Mouse (Mus musculus): ENCODE measurements at regions not wholly inside any gene's neighbourhood (a gene's known extent, or its start where the extent isn't known, plus 50 kb on each side); places are given as distances from the start of the nearest gene placed in this dataset.
"Not testable (repeated sequence)": the region's sequence is repeated elsewhere in the genome, so short reads cannot be mapped to it uniquely, and the experiment has no call there.

DNA sequence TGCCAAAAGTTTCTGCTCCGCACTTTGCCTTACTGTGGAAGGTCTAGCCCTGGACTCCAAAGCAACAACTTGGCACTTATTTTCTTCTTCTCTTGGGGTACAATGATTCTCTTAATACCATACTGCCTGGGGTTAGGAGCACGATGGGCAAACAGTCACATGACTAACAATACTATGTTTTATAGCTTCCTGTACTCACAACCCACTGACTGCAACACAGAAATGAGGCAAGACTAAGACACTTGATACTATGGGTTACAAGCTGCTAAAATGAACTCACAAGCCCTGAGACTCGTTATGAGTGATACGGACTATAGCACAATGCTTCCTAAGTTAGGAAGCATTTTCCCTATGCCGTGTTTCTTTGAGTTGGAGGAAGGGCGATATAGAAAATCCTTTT is 222.3 kb upstream of the Zpld1 start:
- DNase-seq (ENCODE audit: low spot score): no peak

DNA sequence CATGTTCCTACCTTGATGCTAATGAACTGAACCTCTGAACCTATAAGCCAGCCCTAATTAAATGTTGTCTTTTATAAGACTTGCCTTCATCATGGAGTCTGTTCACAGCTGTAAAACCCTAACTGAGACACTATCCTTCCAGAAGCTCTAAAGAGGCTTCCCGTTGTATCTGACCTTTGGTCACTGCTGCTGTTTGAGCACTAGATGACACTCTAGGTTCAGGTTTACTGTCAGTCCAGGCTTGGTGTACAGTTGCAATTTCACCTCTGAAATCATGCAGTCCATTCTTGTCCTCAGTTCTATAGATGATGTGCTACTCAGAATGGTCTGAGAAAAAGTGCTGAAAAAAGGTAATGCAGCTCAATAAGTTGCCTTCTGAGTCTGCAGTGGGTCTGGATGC is 221.9 kb upstream of the Zpld1 start:
- no peak for DNase-seq (ENCODE audit: low spot score)

DNA sequence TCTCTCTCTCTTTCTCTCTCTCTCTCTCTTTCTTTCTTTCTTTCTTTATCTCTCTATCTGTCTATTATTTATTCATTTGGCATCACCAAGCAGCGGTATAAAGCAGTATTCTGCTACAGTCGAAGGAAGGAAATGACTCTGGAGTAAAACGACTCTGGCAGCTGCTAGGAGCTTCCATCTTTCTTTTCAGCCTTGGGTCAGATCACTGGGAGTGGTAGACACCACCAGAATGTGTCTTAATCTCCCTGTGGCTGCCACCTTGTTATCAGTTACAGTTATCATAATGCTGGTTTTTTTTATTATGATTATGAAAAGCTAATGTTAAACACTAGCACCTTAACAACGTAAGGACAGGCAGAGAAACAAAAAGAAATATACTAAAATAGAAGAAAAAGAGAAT is 219.2 kb upstream of the Zpld1 start:
- DNase-seq (ENCODE audit: low spot score): no peak

DNA sequence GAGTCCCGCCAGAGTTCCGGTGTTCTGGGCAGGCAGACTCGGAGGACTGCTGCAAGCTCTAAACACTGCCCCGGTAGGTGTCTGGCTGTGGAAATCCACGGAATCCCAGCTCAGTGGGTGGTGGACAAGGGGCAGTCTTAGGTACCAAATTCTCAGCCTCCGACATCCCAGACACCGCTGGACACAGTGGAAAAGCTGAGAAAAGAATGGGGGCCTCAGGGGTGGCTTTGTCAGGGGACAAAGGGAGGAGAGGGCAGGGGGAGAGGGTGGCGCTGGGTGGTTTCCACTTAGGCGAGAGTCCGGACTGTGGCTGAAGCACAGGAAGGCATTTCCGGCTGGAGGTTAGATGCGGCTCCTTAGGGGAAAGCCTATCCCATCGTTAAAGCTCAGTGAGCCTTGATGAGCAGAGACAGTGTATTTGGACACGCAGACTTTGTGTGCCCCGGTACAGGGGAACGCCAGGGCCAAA is 217.5 kb upstream of the Zpld1 start:
- no peak for DNase-seq (ENCODE audit: low spot score)

DNA sequence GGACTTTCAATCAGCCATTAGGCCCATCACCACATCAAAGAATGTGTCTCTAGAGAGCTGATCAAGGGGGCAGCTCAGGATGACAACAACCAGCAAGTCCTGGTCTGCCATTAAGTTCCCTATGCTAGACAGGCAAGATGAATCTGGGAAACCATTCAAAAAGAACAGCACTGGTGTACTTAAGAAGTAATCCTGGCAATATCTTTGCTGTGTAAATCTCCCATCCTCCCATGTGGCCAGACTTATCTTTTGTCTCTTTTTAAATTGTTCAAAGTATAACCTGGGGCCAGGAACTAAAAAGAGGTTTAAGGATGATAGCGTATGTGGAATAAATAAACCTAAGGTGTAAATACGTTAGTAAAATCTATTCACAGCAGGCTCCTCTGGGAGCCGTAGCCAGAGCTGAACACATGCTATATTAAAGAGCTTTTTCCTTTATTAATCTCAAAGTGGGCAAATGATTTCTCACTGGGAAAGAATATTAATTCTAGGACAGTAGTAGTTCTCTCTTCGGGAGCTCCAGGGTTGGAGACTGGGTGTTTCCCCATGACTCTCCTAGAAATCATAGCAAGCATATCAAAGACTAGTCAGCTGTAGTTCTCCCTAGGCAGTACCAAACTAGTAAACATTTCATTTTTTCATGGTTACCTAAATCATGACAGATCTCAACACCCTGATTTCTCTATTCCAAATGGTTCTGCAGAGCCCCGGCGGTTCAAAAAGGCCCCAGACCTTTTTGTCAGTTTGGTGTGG is 216.8 kb upstream of the Zpld1 start:
- no peak for DNase-seq (ENCODE audit: low spot score)

DNA sequence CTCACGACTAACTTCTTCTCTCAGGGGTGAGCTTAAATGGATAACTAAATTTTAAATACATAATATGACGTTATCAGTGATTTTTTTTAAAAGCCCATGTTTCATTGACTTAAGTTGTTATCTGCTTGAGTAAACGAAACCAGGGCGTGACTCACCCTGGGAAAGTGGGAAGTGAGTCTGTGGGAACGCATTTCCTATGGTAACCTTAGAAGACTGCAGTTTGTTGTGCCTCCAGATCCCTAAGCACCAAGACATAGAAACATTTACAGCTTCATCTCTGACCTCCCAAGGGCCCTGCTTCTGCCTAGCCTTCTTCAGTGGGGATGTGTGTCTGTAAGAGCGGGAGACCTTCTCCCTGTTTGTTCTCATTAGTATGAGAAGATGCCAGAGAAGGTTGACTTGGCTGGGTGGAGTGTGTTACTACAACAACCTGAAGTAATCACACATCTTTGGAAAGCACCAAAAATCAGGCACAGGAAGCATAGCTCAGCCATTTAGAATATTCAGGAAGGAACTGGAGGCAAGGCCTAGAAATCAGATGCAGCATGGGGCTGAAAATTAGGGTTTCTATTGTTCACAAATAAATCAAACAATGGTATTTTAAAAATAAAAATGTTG is 207.1 kb upstream of the Zpld1 start:
- DNase-seq (ENCODE audit: low spot score): no peak

DNA sequence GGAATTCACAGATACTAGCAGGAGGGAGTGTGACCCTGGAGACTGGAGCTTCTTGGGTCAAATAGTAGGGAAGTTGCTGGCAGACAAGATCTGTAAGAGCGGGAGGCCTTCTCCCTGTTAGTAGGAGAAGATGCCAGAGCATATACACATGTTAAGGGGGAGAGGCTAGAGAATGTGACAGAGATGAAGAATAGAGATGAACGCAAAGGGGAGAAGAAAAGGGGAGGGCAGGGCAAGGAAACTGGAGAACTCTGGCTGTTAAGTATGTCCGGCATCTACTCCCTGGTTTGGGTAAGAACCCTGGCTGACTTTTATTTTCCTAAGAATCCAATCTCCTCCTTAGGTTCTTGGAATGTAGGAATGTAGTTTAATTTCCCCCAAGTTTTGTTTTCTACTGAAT is 206.5 kb upstream of the Zpld1 start:
- DNase-seq (ENCODE audit: low spot score): no peak

DNA sequence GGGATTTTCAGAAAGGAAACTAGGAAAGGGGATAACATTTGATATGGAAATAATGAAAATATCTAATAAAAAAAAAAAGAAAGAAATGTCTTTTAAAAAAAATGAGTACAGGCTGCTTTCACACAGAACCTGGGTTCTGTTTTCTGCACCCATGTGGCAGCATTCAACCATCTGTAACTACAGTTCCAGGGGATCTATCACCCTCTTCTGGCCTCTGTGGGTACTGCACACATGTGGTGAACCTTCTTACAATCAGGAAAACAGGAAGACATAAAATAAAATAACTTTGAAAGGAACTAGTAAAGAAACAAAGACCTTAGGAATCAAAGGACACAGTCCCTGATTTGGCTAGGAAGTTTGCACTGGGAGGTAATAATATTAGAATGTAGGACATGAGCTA is 205.5 kb upstream of the Zpld1 start:
- no peak for DNase-seq (ENCODE audit: low spot score)

DNA sequence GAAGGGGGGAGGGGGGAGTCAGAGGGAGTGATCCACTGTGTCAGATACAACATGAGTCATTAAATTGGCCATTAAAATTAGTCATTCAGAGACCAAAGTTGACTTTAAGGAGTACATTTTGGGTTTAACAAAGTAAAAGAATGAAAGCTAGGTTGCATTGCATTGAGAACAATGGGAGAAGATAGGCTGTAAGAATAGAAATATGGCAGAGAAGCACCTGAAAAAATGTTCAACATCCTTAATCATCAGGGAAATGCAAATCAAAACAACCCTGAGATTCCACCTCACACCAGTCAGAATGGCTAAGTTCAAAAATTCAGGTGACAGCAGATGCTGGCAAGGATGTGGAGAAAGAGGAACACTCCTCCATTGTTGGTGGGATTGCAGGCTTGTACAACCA is 202.0 kb upstream of the Zpld1 start:
- DNase-seq (ENCODE audit: low spot score): not testable (repeated sequence)

DNA sequence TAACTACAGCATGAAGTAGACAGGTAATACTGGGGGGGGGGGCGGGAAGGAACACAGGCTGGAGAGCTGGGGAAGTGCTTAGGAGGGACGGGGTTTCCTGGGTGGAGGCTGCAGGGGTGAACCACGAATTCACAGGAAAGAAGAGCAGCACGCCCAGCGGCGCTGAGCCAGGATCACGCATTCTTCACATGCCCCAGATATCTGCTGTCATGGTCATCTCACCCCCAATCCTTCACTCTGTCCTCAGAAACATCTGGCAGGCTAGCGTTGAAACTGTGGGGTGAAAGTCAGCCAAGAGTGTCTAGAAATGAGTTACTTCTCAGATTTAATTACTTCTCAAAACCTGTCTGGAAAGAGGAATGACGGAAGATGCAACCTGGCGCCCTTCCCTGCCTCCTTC is 197.3 kb upstream of the Zpld1 start:
- no peak for DNase-seq (ENCODE audit: low spot score)

DNA sequence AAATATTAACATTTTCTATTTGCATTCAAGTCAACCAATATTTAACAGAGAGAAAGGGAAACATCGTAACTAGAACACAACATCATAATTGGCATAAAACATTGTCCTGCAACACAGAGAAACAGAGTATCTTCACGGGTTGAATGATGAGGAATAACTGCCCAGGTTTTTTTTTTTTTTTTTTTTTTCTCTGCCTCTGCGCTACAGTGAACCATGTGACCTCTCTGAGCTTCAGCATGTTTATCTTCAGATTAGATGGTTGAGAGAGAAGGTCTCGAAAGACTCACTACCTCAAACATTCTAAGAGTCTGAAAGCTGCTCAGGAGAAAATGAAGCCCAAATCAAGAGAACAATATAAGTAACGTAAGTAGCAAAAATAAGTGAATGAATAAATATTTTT is 196.4 kb upstream of the Zpld1 start:
- no peak for DNase-seq (ENCODE audit: low spot score)

DNA sequence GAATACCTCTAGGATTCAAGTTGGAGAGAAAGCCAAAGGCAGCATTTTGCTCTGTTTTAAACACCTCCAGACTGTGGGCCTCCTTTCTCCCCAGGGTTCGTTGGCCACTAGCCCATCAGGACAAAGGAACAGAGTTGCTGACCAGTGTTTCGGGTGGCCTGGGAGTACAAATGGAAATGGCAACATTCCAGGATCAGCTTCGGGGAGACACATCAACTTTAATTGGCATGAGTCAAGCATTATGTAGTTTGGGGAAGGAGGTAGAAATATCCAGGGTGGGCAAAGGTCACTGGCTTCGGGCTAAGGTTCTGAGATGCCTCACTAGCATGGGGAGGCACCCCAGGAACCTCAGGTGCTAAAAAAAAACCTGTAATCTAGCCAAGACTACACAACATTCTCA is 194.3 kb upstream of the Zpld1 start:
- no peak for DNase-seq (ENCODE audit: low spot score)

DNA sequence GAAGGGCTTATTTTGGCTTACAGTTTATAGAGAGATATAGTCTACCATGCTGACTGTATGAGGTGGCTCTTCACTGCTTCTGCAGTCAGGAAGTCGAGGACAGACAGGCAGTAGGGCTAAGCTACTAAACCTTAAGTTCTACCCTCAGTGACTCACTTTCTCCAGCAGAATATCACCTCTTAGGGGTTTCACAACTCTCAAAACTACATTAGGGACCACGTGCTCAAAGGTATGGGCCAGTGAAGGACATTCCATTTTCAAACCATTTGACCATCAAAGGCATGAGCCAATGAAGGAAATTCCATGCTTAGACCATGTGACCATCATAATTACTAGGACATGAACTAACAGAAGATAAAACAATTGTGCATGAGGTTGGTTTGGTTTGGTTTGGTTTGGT is 186.6 kb upstream of the Zpld1 start:
- no peak for DNase-seq (ENCODE audit: low spot score)

DNA sequence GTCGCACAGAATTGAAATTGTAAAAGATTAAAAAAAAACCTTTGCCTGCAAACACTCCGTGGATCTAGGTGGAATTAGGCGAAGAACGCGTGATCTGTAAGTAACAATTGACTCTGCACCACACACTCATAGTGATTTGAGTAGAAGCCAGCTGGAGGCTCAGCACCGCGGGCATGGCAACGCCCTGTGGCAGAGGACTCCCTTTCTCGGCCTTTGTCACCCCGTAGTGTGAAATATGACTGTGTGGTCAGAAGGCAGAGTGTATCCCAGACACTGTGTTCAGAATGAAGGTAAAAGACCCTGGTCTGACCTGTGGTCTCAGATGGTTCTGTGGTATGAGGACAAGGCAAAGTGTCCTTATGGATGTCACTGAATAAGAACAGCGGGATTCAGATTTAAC is 183.0 kb upstream of the Zpld1 start:
- DNase-seq (ENCODE audit: low spot score): no peak

DNA sequence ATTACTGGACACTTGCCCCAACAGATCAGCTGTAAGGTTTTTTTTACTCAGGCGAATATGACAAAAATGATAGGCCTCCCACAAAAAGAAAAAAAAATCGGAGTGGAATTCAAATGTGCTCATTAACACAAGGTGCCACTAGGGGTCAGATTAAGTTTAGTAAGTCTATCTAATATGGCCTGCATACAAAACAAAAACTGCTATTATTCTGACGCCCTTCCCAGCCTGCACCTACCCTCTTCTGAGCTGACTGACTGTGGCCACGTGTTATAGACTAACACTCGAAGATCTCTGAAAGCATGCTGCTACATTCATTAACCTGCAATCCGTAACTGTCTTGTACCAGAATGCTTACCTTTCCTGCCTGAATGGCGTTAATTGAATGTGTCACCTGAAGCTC is 182.5 kb upstream of the Zpld1 start:
- no peak for DNase-seq (ENCODE audit: low spot score)

DNA sequence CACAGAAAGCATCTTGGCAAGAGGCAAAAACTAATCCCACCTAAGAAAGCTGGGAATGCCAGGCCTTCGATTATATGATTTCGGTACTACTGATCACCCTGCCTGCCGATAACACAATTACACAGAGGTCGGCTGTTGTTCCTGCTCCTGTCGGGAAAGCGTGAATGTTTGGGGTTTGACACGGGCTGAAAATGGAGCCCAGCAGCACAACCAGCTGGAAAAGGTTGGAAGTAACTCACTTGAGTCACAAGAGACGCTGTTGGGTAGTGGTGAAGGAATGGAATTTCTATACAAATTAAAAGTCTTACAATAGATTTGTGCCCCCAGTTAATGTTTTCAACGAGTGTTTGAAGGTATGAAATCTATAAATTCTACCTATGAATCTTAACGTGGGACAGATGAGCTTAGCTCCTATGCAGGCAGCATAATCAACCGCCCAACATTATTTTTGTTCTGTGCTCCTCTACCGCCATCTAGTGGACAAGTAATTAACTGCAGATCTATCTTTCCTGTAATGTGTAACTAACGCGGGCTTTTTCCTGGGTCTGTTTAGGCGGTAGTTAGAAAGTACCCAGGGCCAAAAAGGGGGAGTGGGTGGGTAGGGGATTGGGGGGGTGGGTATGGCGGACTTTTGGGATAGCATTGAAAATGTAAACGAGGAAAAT is 178.9 kb upstream of the Zpld1 start:
- peak; percentile 33 for DNase-seq (ENCODE audit: low spot score)

DNA sequence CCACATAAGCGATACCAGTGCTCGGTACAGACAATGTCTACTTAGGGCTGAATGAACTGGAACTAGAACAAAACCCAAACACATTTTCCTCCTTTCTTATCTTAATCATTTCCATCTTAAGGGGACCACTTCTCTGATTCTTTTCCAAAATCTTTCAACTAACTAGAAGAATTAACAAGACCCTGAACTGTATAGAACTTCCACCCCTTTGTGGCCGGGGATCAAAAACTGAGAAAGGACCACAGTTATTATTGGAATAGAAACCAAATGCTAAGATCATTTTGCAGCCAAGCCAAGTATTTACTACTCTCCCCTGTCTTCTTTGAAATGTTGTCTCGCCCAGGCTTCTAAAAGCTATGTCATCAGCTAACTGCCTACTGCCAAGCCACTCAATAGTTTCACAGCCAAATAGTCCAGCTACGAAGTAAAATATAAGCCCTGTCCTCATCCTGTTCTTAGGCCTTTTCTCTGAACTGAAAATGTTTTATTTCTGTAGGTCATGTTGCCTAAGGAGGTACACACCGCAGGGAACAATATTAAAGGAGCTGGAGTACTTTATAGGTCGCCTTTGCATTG is 177.3 kb upstream of the Zpld1 start:
- no peak for DNase-seq (ENCODE audit: low spot score)

DNA sequence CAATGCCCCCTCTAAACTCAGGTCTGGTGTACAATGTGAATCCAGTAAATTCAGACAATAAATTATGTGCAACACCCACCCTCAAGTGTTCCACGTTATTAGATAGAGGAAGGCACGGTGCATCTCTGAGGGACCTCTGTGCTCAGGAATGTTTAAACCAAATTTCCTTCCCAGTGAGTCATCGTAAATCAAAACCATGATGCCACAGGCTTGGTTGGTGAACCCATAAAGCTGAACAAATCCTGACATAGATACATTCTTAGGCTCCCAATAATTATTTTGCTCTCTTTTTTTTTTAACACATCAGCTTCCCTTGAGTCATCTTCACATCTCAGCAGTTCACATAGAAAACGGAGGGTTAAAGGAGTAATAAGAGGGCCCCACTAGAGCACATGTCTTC is 173.6 kb upstream of the Zpld1 start:
- no peak for DNase-seq (ENCODE audit: low spot score)

DNA sequence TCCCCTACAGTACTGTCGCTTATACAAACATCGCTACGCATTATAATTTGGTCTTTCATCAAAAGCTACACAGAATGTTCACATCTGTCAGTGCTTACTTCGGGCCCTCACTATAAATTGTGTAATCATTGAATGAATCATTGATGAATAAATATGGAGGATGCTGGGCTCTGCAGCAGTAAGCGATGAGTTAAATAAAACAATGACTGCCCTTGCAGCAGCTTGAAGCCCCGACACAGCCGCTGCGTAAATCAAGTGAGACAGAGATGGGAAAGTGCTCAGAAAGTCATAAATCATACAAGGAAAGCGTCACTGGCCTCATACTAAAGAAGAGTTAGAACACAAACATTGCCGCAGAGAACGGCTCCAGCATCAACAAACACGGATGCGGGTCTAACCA is 172.9 kb upstream of the Zpld1 start:
- DNase-seq (ENCODE audit: low spot score): no peak

DNA sequence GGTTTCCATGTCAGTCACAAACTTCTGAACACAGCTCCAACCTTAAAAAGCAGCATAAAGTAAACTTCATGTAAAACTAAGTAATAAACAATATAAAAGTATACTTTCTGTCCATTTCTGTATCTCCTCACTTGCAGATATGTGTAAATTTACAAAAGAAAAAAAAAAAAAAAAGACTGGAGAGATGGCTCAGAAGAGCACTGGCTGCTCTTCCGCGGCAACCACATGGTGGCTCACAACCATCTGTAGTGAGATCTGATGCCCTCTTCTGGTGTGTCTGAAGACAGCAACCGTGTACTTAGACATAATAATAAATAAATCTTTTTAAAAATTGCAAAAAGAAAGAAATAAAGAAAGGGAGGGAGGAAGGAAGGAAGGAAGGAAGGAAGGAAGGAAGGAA is 171.9 kb upstream of the Zpld1 start:
- no peak for DNase-seq (ENCODE audit: low spot score)

DNA sequence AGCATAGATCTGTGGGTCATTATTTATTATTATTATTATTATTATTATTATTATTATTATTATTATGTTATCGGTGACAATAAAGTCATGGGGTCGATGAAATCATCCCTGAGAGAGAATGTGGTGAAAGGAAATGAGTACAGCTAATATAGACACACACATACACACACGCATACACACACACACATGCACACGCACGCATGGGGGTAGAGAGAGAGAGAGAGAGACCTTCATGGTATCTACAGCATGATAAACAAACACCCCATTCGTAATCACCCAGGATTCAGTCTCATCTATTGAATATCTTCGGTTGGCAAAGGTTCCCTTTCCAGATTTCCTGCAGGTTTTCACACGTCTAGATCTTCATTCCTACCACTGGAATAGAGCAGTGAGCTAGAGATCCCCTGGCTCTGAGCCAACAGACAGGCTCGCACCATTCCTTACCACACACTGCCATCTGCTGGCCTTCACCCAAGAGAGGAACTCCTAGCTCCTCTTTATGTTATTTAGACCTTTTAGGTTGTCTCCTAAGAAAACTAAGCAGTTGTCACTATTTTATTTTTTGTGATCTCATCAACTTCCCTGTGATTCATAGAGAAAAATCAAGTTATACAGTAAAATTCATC is 171.2 kb upstream of the Zpld1 start:
- peak; percentile 87 for DNase-seq (ENCODE audit: low spot score)

DNA sequence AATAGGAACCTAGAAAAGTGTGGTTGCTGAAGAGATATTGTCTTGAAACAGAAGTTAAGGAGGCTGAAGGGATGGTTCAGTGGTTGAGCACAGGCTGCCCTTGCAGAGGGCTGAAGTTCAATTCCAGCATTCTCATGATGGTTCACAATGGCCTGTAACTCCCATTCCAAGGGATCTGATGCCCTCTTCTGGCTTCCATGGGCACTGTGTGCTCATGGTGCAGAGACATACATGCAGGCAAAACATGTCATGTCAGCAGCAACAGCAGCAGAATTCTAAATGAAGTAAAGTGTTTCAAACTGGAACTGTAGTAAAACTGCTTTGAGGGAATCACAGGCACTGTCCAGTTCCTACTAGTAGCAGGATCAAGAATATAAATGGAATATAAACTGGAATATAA is 162.7 kb upstream of the Zpld1 start:
- no peak for DNase-seq (ENCODE audit: low spot score)

DNA sequence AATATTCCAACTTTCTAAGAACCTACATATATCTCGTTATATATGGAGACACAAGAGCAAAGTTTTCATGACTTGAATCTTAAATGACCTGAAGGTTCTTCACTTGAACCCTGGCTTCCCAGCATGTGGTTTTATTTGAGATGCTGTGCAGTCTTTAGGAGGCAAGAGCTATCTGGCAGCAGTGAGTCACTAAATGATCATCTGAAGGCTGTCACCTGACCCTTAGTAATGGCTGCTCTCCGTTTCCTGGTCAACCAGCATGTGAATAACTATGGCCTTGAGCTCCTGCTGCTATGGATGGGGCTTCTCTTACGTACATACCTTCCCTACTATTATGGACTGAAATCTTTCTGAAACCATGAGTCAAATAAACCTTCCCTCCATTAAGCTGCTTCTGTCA is 149.8 kb upstream of the Zpld1 start:
- no peak for DNase-seq (ENCODE audit: low spot score)

Measured in urinary bladder, postnatal 25 days (tissue).